Mouse (Mus musculus): ENCODE measurements around the gene Ankrd9. TPM values are rescaled to one million over a fixed set of nuclear protein-coding genes. Genes with fewer than 3 reads are reported as not detected.
A peak's percentile ranks its signal among the peaks of the same experiment; 100 is the strongest.

Gene Ankrd9
- total and polyA plus RNA-seq, 3 experiments: 13.8 to 26.0 TPM; not detected in 1

DNA sequence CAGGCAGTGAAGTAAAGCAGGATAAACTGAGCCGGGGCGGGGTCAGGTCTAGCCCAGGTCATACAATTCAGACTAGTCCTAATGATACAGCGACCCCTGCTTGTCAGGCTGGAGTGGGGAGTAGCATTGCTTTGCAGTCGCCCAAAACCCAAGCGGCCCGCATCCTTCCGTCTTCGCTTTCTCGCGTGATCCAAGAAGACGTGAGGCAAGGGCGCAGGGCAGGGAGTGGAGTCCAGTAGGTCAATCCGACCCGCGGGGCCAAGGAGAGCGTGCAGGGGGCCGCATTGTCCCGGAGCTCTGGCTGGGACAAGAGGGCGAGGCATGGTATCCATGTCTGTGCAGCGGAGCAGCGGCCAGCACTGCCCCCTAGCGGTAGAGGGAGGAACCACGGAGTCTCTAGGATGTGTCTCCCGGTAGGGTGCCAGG, 13.3 kb upstream of the Ankrd9 start (continued):
- TF ChIP-seq HCFC1 (IDR thresholded peaks at IDR 0.05; ENCODE audit: low read depth, low read length) (peak; percentile 58; the same call in 1 of the 2 replicates), TCF12 (IDR thresholded peaks at IDR 0.05; ENCODE audit: low read depth, low read length) (no peak)

DNA sequence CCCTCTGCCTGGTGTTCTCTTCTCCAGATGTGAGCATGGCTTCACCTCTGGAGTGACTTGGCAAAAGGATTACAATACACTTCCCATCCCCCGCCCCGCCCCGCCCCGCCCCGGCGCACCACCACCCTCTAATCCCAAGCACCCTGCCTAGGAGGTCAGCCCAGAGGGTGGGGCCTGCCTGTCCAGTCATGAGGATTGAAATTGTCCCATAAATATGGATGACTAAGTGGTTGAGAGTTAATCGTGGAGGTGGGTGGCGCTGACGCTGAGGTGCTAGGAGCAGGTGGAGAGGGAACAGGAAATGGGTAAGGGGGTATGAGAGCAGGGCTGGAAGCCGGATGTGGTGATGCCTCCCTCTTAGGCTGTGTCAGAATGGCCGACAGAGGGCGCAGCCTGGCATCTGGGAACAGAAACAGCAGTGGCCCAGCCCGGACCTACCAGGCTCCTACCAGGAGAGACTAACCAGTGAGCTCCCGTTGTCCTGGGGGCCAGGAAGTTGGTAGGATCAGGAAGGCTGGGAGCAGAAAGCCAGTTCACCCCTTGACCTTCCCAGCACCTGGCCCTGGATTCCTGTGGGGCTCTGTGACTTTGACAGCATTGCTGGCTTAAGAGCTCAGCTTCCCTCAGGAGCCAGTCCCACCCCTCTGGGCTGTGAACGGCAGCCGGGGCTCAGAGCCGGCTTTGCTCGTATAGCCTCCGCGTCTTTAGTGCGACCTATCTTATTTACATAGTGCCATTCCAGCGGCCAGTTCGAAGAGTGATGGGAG, 12.7 kb upstream of the Ankrd9 start:
- peak overlapping the region; percentile 66 for H3K27ac ChIP-seq (ENCODE audit: control insufficient read depth, low read depth, low read length)
- H3K36me3 ChIP-seq (ENCODE audit: control insufficient read depth in 1 of 2, insufficient read depth in 2 of 2, low read length in 2 of 2): peaks cover 0 to 5% of the 10 kb centered on the region in 2 experiments; a peak in 2 of 4 replicates
- DNase-seq (ENCODE audit: low read depth, low spot score): peak; percentile 96
- peaks cover 0 to 18% of the 10 kb centered on the region in 2 experiments; a peak in 2 of 4 replicates for H3K4me1 ChIP-seq (ENCODE audit: control insufficient read depth in 1 of 2, insufficient read depth in 2 of 2, low read length in 2 of 2)
- no peaks in the 10 kb centered on the region for H3K9me3 ChIP-seq (replicated peaks; ENCODE audit: insufficient read depth, low read length)
- no peaks in the 10 kb centered on the region; the same call in 1 of the 2 replicates for H3K79me2 ChIP-seq (ENCODE audit: control insufficient read depth, insufficient read depth, low read length, poor library complexity)
- peak overlapping the region; percentile 60 for H3K9ac ChIP-seq (ENCODE audit: control insufficient read depth, low read depth, low read length, poor library complexity, severe bottlenecking)
- H3K27me3 ChIP-seq (ENCODE audit: control insufficient read depth in 1 of 2, insufficient read depth in 2 of 2, low read length in 2 of 2): no peaks in the 10 kb centered on the region
- peak overlapping the region; percentile 73 to 80 for H3K4me3 ChIP-seq (ENCODE audit: control insufficient read depth in 1 of 2, insufficient read depth in 1 of 2, low read depth in 2 of 2, low read length in 2 of 2)
- TF ChIP-seq MEF2A (IDR thresholded peaks at IDR 0.05; ENCODE audit: extremely low read depth, insufficient replicate concordance, low read depth, low read length, poor library complexity, severe bottlenecking): no peak
- TF ChIP-seq USF2 (IDR thresholded peaks at IDR 0.05; ENCODE audit: borderline replicate concordance in 1 of 2, insufficient read depth in 1 of 2, low read depth in 1 of 2, low read length in 2 of 2): no peak
- TF ChIP-seq MAX (IDR thresholded peaks at IDR 0.05; ENCODE audit: low read length): no peak
- TF ChIP-seq SIN3A (IDR thresholded peaks at IDR 0.05; ENCODE audit: low read length): no peak
- TF ChIP-seq POLR2AphosphoS5 (IDR thresholded peaks at IDR 0.05; ENCODE audit: borderline replicate concordance, low read depth, low read length): no peak
- no peak for TF ChIP-seq BHLHE40 (IDR thresholded peaks at IDR 0.05; ENCODE audit: borderline replicate concordance, low read depth, low read length)
- no peak for TF ChIP-seq ZKSCAN1 (IDR thresholded peaks at IDR 0.05; ENCODE audit: low read depth, low read length)
- no peak for TF ChIP-seq USF1 (IDR thresholded peaks at IDR 0.05; ENCODE audit: low read depth, low read length)
- no peak; the same call in 1 of the 2 replicates for TF ChIP-seq RCOR1 (IDR thresholded peaks at IDR 0.05; ENCODE audit: low read depth, low read length)
- peak; percentile 45; the same call in 1 of the 2 replicates for TF ChIP-seq TBP (IDR thresholded peaks at IDR 0.05; ENCODE audit: low read depth, low read length)
- no peak for TF ChIP-seq GABPA (IDR thresholded peaks at IDR 0.05; ENCODE audit: low read depth, low read length)
- TF ChIP-seq ZNF384 (IDR thresholded peaks at IDR 0.05; ENCODE audit: low read depth, low read length): no peak
- peak; percentile 72; the same call in 1 of the 2 replicates for TF ChIP-seq ELF1 (IDR thresholded peaks at IDR 0.05; ENCODE audit: low read depth, low read length)
- TF ChIP-seq ZC3H11A (IDR thresholded peaks at IDR 0.05; ENCODE audit: low read depth, low read length): no peak
- TF ChIP-seq MXI1 (IDR thresholded peaks at IDR 0.05; ENCODE audit: low read depth, low read length): peak; percentile 50
- peak; percentile 43 for TF ChIP-seq RAD21 (IDR thresholded peaks at IDR 0.05; ENCODE audit: low read depth, low read length)
- TF ChIP-seq EP300 (IDR thresholded peaks at IDR 0.05; ENCODE audit: low read depth in 1 of 2, low read length in 2 of 2): no peak
- TF ChIP-seq JUND (IDR thresholded peaks at IDR 0.05; ENCODE audit: low read depth, low read length): no peak
- TF ChIP-seq E2F4 (IDR thresholded peaks at IDR 0.05; ENCODE audit: borderline replicate concordance, low read depth, low read length): no peak
- no peak for TF ChIP-seq KAT2A (conservative IDR thresholded peaks at IDR 0.05; ENCODE audit: low read depth, low read length)
- TF ChIP-seq SMC3 (IDR thresholded peaks at IDR 0.05; ENCODE audit: low read depth, low read length): peak; percentile 65
- TF ChIP-seq CHD2 (IDR thresholded peaks at IDR 0.05; ENCODE audit: low read length): no peak
- TF ChIP-seq UBTF (IDR thresholded peaks at IDR 0.05; ENCODE audit: borderline replicate concordance, insufficient read depth, low read depth, low read length): no peak
- no peak for TF ChIP-seq MYC (IDR thresholded peaks at IDR 0.05; ENCODE audit: low read depth, low read length)
- TF ChIP-seq MAFK (IDR thresholded peaks at IDR 0.05; ENCODE audit: borderline replicate concordance, low read depth, low read length): no peak
- TF ChIP-seq TCF12 (IDR thresholded peaks at IDR 0.05; ENCODE audit: low read depth, low read length): peak; percentile 24; the same call in 1 of the 2 replicates
- TF ChIP-seq POLR2AphosphoS2 (IDR thresholded peaks at IDR 0.05; ENCODE audit: low read length): no peak
- TF ChIP-seq NELFE (IDR thresholded peaks at IDR 0.05; ENCODE audit: low read depth, low read length): peak; percentile 32; the same call in 1 of the 2 replicates
- no peak for TF ChIP-seq TAL1 (IDR thresholded peaks at IDR 0.05; ENCODE audit: low read length)
- TF ChIP-seq ZMIZ1 (IDR thresholded peaks at IDR 0.05; ENCODE audit: low read depth, low read length): no peak
- TF ChIP-seq POLR2A (IDR thresholded peaks at IDR 0.05; ENCODE audit: control insufficient read depth in 1 of 2, insufficient read depth in 1 of 2, low read depth in 1 of 2, low read length in 2 of 2, poor library complexity in 1 of 2): peak in 1 of 2 experiments; percentile 50; a peak in 3 of 4 replicates
- TF ChIP-seq HCFC1 (IDR thresholded peaks at IDR 0.05; ENCODE audit: low read depth, low read length): peak; percentile 69
- TF ChIP-seq GATA1 (IDR thresholded peaks at IDR 0.05; ENCODE audit: low read depth, low read length): no peak
